Mouse (Mus musculus) adrenal gland, postnatal 36 days (tissue): Measurements from ENCODE around the gene Ccer2. TPM values are rescaled to one million over a fixed set of nuclear protein-coding genes. Genes with fewer than 3 reads are reported as not detected.
A peak's percentile ranks its signal among the peaks of the same experiment; 100 is the strongest.

Experiments
- DNase-seq, 2 experiments: peaks; one replicate each; pipeline ENCODE4 v3.0.0; 2021; ENCODE audit warnings: mixed read lengths in 1 of 2
- long read RNA-seq, 2 experiments: library from polyadenylated mRNA; stranded (forward); transcript quantifications; one replicate each; pipeline ENCODE4 v2.0.0; 2021; ENCODE audit warnings: borderline sequencing depth in 2 of 2
- total RNA-seq, 2 experiments: library from RNA; stranded (reverse); gene quantifications; 2 replicates each; pipeline ENCODE4 v1.2.3; 2021

The Ccer2 gene
- total RNA-seq = not detected
- long read RNA-seq, experiment 1 = 0 reads
- long read RNA-seq, experiment 2 = 0 reads

DNA sequence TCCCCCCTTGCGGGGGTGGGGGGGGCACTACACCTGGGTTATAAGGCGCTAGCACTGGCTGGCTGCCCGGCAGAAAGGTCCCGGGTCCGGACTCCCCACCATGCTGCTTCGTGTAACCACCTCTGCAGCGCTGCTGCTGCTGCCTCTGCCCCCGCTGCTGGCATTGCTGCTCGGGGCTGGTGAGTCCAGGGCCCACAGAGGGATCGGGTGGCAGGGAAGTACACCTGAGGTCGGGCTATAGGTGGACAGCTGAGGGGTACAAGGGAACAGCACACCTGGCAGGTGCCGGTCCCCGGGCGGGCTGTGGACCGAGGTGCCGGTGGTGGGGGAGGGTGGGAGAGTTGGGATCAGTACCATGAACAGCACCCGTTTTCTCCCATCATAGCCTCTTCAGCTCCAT lies at the start of gene Ccer2:
TSS of gene Ccer2 (plus strand) at position 96 of the 400 bp plus-strand sequence.
- DNase-seq = no peak

DNA sequence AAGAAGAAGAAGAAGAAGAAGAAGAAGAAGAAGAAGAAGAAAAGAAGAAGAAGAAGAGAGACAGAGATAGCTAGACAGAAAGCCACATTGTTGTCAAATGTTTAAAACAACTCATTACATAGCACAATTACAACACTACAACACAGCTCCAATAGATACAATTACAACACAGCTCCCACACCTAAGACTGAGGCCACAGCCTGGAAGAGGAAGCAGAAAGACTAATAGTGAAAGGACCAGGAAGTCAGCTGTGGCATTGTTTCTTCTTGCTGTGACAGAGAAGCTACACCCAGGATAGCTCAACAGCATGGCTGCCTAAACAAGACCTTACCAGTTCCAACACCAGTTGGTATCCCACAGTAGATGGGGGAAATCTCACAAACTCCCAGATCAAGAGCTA lies 46.5 kb upstream of the Ccer2 start:
- DNase-seq = no peak

DNA sequence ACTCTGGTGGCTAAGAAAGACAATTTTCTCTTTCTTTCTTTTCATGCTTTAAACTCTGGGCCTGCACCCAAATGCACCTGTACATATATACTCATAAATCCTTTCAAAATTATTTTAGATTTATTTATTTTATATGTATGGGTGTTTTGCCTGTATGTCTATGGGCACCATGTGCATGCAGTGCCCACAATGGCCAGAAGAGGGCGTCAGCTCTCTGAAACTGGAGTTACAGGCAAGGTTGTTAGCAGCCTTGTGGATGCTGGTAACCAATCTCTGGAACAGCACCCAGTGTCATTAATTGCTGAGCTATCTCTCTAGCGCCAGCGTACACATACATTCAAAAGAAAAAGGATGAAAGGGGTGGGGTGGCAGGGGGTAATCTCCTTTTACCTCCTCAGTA lies 45.0 kb upstream of the Ccer2 start:
- no peak for DNase-seq

DNA sequence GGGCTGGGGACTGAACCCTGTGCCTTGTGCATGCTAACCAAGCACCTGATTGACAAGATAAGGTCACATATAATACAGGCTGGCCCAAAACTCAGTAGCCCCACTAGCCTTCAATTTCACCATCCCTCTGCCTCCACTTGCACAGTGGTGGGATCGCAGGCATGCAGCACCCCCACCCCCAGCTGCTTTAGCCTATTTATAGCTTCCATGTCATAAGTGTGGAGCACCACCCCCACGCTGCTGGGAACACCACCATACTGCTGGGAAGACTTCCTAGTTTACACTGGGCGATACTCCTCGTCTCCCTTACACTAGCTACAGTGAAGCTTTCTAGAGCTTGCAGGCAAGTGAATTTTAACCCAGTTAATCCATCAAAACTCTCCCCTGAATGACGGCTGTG lies 41.3 kb upstream of the Ccer2 start:
- DNase-seq = no peak

DNA sequence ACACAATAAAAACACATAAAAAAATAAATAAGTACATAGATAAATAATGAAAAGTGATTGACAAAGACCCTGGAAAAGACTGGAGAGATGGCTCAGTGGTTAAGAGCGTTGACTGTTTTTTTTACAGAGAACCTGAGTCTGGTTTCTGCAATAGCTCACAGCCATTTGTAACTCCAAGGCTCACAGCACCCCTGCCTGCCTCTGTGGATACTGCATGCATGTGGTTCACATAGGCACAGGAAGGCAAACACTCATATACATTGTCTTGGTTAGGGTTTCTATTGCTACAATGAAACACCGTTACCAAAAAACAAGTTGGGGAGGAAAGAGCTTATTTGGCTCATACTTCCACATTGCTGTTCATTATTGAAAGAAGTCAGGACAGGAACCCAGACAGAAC lies 40.4 kb upstream of the Ccer2 start:
- DNase-seq = no peak

DNA sequence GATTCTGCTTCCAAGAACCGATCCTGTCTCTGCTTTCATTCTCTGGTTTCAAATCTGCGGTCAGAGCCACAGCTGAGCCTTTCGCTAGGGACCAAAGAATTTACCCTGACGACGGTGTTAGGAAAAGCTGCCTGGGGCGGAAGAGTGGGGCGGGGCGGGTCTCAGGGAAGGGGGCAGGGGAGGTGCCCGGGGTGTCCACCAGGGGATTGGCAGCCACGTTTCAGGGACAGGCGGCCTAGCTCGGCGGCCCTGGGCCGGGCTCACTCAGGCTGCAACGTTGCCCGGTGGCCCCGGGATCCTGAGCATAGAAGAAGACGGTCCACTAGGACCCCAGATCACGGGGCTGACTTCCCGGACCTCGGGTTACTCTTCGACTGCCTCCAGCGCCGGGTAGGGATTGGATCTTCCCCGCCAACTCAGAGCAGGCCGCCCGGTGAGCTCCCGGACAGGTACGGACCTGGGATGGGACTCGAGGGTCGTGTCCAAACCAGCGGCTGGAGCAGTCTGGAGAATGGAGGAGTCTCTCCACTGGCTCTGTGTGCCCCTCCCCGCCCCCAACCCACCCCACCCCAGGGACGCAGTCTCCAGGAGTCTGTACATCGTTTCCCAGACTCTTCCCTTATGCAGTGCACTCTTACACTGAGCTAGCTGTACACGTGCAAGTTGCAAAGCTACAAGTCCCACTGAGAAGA lies 39.2 kb upstream of the Ccer2 start, which contains the start of gene Fbxo17:
TSS of gene Fbxo17 (plus strand) at position 215 of the 692 bp plus-strand sequence.
- DNase-seq = peak; percentile 80 to 85

DNA sequence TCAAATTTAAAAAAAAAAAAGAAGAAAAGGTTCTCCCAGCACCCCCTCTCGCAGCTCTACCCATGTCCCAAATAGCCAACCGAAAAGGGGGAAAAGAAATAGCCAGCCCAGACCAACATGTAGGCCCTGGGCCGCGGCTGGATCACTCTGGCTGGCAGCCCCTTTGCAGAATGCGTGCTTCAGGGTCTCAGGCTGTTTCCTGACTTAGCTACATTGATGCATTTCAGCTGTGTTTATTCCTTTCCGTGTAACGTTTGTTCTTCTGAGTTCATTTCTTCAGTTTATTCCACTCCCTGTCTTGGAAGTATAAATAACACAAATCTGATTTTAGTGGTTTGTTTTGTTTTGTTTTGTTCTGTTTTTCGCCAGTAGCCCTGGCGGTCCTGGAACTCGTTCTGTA lies 38.2 kb upstream of the Ccer2 start:
- no peak for DNase-seq

DNA sequence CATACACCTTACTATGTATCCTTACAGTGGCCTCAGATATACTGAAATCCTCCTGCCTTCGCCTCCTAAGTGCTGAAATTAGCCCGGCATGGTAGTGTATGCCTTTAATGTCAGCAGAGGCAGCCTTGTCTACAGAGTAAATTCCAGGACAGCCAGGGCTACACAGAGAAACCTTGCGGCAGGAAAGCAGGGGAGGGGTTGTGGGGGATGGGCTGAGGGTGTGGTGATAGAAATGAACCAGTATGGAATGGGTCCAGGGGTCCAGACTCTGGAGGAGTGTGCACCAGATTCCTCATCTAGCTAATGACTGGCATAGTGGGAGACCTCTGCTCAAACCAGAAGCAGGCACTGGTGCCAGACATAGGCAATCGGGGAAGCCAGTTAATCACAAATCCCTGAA lies 36.8 kb upstream of the Ccer2 start:
- no peak for DNase-seq

DNA sequence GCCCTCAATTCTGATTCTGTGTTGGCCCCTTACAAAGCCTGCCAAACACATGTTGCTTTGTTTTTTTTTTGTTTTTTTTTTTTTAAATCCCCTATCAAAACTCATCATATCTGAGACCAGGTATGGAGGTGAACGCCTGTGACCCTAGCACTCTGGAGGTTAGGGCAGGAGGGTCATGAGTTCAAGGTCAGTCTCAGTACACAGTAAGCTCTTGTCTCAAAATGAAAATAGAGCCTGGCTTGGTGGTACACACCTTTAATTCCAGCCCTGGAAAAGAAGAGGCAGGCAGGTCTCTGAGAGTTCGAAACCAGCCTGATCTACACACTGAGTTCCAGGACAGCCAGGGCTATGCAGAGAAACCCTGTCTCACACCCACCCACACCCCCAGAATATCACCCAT lies 36.3 kb upstream of the Ccer2 start:
- no peak for DNase-seq

DNA sequence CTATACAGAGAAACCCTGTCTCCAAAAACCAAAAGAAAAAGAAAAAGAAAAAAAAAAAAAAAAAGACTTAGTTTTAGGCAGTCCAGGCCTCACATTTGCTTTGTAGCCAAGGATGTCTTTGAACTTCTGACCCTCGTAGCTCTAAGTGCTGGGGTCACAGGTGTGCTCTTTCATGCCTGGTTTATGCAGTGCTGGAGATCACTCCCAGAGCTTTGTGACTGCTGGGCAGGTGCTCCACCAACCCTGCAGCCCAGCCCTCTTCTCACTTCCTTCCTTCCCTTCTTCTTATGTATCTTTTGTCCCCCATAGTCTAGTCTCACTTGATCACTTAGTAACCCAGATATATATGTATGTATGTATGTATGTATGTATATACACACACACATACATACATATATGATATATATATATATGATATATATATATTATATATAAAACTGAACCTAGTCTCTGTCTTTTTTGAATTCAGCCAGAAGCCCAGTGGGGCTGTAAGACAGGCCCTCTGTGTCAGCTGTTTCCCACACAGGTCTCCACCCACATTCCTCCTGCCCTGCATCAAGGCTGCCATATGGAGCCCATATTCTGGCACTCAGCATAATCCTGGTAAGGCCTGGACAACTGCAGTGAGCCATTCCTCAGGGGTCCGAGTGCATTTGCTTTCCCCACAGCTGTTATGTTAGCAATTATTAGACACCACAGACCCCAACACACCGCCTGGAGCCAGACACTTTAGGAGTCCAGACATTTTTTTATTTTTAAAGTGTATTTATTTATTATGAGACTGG lies 35.0 kb upstream of the Ccer2 start:
- no peak for DNase-seq

DNA sequence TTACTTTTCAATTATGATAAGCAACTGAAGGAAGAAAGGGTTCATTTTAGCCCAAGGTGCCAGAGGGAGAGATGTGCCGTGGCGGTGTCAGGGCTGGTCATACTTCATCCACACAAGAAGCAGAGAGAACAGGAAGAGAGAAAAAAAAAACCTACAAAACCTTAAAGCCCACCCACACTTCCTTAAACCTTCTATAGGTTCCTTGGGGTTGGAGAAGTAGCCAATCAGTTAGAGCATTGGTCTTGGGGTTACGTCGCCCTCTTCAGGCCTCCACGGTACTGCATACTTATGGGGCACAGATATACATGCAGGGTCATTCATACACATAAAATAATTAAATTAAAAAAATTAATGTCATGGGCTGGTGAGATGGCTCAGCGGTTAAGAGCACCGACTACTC lies 33.9 kb upstream of the Ccer2 start:
- DNase-seq = no peak

DNA sequence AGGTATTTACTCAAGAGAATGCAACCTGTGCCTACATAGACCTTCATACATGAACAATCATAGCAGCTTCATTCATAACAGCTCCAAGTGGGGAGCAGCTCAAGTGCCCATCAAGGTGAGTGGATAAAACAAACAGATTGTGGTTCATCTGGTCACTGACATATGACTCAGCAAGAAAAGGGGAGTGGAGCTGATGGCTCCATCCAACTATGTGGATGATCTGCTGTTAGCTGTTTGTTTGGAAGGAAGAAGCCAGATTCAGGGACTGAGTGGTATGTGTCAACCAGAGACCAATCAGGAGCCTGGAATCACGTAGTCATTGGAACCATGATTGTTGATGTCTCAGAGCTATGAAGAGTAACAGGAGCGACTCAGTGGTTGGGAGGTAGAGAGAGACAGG lies 31.4 kb upstream of the Ccer2 start:
- no peak for DNase-seq

DNA sequence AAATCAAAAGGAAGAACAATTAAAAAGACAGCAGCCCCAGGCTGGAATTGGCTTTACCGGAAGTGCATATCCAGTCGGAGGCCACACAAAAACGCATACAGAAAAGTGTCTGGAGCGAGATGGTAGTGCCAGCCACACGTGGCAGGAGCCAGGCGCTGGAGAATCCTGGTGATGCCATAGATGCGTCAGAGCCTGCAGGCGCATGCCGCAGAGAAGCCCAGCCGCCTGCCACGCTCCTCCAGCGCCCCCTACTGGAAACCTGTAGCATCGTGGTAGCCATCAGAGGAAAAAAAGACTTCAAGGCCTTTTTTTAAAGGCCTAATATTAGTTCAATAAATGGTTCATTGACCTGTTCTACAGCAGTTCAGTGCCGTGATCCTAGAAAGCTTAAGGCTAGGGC lies 29.4 kb upstream of the Ccer2 start:
- peak; percentile 90 to 91 for DNase-seq

DNA sequence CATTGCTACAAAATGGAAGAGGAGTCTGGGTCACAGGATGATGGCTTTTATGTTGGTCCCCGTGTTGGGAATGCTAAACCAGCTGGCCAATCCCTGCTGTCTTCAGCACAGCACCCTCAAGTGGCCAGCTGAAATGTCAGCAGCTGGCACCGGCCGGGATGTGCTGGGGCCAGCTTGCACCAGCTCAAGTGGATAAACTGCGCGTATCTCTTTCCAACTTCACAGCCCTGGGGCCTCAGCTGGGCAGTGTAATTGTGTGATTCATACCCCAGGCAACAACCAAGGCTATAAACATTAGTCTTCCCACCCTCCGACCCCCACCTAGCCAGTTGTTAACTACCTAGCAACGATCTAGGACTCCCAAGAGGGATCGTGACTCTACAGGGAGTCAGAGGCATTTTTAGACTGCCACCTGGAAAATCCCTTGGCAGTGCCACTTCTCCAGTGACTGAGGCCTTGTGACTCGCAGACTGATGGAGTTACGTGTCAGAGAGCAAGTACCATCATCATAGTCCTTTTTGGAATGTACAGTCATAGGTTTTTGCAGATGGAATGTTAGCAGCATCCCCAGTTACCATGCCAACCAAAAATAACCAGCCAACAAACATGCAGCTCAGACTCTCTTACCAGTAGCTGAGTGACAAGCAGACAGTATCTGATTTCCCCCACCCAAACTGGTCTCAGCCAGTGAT lies 28.2 kb upstream of the Ccer2 start:
- DNase-seq = peak; percentile 32 to 38

DNA sequence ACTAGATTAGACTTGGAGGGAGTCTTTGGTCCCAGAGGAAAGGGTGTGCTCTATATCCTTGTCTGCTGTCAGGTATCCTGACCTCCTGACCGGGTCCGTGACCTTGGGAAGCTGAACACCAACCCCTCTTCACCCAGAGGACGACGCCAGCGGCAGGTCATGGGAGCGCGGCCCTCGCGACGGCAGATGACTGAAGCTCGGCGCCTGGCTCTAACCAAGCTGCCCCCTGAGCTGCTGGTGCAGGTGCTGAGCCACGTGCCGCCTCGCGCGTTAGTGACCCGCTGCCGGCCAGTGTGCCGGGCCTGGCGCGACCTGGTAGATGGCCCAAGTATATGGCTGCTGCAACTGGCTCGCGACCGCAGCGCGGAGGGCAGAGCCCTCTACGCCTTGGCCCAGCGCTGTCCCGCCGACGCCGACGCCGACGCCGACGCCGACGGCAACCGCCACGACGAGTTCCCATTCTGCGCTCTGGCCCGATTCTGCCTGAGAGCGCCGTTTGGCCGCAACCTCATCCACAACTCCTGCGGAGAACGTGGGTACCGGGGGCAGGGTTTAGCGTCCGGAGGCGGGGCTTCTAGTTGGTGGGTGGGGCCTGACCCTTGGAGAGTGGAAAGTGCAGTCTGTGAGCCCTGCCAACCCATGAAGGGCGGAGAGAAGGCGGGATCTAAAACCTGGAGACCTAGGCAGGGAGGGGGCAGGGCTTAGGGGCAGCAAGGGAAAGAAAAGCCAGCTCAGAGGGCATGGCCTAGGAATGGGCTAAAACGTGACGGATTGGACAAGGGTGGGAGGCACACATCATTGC lies 23.4 kb upstream of the Ccer2 start:
- peak; percentile 91 for DNase-seq

DNA sequence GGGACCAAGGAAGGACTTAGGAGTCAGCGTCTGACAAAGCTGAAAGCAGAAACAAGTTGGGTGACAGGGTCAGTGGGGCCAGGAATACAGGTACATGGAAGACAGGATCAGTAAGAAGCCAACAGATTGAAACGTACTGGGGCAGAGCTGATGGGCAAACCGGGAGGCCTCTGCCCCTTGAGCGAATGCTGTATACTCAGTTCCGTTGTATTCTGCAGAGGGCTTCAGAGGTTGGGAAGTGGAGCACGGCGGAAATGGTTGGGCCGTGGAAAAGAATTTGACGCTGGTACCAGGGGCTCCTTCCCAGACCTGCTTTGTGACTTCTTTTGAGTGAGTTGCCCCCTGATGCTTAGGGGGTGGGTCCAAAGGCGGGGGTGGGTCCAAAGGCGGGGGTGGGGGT lies 22.8 kb upstream of the Ccer2 start:
- DNase-seq = no peak

DNA sequence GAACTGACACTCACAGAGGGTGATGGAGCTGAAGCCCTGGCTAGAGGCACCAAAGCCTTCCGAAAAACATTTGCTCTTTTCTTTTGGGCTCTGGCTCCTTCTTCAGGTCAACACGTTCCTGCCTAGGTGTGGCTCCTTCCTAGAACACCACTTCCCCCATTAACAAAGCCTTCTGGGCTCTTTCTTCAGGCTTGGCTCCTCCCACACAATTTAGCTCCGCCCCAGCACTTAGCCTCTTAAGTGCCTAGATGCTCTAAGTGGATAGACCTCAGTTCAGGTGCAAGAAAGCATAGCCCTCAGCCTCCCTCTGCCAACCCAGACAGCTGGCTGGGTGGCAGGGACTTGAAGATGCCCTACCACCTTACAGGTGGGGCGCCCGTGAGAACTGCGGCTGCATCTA lies 20.3 kb upstream of the Ccer2 start:
- DNase-seq = no peak

DNA sequence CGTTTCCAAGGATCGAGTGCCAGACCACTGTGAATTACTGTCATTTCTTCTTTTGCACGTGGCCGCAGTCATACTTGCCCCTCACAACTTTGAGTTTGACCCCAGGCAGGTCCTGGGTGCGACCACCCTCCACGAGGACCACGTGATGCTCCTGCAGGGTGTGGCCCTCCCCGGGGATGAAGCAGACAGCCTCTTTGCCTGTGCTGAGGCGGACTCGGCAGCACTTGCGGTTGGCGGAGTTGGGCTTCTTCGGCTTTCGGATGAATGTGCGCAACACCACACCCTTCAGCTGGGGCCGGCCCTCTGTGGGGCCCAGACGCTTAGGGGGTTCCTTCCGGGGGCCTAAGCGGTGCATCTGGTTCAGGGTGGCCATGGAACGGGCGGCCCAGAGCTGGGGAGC lies 16.1 kb upstream of the Ccer2 start:
- DNase-seq = no peak

DNA sequence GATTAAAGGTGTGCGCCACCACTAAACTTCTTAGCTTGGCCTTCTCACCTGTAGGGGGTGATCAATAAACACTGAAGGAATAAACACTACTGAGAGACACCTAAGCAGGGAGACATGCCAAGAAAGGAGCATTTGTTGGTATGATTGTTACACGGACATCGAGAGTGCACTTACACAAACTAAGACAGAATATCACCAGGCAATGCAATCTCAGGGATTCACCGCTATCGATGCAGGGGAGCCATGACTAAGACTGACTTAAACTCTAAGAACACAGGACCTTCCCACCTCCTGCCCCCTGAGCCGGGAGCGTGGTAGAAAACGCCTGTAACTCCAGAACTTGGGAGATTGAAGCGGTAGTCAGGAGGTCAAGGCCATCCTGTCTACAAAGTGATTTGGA lies 15.0 kb upstream of the Ccer2 start:
- peak; percentile 32 to 33 for DNase-seq

DNA sequence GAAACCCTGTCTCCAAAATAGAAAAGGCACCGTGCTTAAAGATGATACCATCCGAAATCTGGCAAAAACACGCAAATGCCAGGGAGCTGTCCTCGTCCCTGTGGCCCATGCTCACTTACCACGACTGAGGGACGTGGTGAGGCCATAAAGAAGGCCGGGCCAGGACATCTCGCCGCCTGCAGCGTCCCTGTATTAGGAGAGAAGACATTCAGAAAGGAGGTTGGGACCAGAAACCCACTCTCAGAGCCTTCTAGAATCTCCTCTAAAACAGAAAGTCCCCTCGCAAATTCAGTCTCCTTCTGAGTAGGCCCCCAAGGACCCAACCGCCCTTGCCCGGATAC lies 14.6 kb upstream of the Ccer2 start:
- no peak for DNase-seq

DNA sequence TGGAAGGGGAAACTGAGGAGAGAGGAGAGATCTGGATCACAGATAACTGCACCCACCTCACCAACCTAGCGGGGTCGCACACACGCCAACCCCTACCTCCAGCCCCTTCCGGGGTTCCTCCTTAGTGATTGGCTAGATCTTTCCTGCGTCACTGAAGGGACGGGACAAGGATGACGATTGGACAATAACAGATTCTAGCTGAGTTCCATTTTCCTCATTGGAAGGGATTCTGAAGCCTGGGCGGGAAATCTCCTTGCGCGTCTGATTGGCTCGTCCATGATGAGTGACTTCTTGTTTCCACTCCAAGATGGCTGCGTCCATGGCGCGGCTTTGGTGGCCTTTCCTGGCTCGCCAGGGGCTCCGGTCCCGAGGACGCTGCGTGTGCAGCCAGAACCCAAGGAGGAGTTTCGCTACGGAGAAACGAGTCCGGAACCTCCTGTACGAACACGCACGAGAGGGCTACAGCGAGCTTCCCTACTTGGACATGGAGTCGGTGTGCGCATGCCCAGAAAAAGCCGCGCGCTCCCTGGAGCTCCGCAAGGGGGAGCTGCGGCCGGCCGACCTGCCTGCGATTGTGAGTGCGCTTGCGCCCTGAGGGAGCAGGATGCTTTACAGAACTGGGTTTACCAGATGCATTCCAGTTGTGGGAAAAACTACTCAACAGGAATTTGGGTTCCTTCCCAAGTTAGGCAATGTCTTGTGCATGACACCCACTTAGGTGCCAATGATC lies 14.1 kb upstream of the Ccer2 start, which contains the start of the genes Mrps12 and Sars2:
TSS of gene Mrps12 (minus strand) at position 112 of the 730 bp plus-strand sequence.
TSS of gene Sars2 (plus strand) at position 284 of the 730 bp plus-strand sequence.
- peak; percentile 94 for DNase-seq
